Mouse (Mus musculus) A20 (cell line): Measurements from ENCODE around the gene Hist1h3i.
A peak's percentile ranks its signal among the peaks of the same experiment; 100 is the strongest.

Source experiments
- DNase-seq: peaks from one replicate; pipeline ENCODE4 v3.0.0-alpha.2; 2011; ENCODE audit warnings: low read depth, low spot score

Hist1h3i gene

DNA sequence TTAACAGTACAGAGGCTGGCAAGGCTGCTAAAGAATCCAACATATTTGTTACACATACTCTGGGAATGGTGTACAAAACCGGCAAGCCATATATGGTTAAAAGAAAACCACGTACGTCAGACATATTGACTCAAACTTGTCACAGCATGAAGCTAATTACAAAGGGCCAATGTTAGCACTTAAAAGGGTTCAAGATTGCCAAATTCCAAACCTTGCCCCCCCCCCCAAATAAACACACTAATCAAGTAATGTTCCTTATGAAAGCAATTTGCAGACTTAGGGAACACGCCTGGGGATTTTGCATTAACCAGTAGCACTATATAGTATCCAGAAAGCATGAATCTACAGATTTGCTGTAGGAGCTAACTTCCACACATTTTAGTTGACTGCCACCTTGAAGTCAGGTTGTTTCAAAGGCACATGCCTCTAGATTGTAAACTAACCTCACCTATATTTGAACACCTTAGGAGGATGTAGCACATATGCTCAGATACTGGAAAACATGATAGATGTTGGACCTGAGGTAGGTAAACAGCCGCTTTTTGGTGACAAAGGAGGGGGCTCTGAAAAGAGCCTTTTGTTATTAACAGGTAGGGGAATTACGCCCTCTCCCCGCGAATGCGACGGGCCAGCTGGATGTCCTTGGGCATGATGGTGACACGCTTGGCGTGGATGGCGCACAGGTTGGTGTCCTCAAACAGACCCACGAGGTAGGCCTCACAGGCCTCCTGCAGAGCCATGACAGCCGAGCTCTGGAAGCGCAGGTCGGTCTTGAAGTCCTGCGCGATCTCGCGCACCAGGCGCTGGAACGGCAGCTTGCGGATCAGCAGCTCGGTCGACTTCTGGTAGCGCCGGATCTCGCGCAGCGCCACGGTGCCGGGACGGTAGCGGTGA lies 562 bp downstream of the Hist1h3i start:
- peak; percentile 79 for DNase-seq

DNA sequence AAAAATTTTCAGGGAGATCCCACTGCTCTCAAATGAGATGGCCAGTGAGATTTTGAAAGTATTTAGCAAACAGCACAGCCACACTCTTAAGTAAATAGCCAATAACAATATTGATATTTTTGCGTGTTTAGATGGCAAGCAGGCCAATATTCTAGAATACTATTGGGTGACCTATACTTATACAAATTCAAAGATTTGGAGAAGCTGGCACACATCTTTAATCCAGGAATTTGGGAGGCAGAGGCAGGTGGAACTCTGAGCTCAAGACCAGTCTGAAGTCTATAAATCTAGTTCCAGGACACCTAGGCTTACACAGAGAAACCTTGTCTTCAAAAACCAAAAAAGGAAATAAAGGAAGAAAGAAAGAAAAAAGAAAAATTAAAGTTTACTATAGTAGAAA lies 1.5 kb downstream of the Hist1h3i start:
- peak; percentile 32 for DNase-seq

DNA sequence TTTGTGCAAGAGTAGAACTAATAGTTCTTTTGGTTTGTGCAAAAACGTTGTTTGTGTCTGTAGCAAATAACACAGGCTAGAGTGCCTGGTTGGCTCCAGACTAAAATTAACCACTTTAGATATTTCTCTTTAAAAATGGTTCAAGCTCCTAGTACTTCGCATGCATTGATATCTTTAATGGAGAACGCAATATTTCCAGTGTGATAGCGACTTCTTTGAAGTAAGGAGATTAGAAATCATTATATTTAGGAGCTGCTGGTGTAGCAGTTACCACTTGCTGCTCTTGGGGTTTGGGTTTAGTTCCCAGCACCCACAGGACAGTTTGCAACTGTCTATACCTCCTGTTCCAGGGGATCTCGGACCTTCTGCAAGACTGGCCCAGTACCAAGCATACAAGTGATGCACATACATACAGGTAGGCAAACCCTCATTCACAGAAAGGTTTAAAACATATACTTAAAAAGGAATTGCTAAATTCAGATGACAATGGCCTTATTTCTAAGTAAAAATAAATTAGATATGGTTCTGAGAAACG lies 2.1 kb downstream of the Hist1h3i start:
- DNase-seq: peak; percentile 67

DNA sequence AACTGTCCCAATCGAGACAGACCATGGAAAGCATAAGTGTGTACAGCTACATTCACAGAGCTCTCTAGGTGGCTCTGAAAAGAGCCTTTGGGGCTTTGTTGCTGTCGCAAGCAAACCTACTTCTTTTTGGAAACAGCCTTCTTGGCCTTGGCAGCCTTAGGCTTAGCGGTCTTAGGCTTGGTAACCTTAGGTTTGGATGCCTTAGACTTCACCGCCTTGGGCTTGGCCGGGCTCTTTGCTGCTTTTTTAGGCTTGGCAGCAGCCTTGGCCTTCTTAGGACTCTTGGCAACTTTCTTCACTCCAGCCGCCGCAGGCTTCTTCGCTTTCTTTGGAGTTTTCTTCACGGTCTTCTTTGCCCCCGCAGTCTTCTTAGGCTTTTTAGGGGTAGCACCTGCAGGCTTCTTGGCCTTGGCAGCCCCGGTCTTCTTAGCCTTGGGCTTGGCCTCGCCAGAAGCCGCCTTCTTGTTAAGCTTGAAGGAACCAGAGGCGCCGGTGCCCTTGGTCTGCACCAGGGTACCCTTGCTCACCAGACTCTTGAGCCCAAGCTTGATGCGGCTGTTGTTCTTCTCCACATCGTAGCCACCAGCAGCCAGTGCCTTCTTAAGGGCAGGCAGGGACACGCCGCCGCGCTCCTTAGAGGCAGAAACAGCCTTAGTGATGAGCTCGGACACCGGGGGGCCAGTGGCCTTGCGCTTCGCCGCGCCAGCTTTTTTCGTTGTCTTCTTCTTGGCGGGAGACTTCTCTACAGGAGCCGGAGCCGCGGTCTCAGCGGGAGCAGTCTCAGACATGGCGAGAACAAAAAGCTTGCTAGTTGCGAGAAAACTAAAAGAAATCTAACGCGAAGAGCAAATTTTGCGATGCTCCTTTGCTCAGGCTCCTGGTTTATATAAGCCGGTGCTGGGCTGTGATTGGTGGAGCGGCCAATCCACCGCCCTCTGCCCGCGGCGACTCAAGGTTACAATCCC lies 3.1 kb downstream of the Hist1h3i start, which contains the start of gene Hist1h1b:
Gene Hist1h1b, minus strand, starts transcription at position 859 of the 965 bp plus-strand sequence.
- peak; percentile 91 for DNase-seq

DNA sequence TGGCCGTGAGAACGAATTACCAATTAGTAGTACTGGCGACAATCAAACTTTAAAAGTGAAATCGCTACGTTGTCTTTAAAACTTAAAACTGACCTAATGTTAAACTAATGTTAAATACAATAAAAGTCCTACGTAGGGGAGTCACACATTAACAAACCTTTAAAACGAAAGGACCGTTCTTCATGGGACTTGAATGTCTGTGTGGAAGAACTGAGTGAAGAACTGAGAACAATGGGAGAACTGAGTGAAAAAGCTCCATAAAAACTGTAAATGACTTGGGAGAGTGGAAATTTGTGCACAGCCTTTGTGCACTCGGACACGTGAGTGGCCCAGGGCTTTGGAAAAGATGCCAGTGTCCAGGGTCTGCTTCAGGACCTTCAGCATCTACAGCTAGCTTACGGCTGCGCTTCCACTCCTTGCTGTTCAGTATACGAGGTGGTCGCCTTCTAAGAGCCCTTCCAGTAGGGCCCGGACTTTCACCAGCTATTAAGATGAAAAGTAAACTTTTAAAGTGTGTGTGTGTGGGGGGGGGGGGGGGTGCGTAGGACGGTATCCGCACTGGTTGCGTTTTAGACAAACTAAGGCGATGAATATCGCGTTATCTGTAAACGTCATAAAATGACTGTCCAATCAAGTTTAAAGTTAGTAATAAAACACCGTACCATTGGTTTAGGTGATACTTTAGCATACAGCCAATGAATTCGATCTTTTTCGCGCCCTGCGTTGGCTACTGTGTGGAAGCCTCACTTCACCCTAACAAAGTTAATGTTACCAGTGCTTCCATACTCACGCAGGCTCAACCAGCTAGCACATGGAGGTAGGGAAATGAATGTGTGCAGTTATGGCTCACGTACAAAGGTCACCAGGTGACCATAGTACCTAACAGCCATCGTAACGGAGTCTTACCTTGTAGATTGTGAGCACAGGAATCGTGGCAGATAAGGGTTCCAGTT lies 4.1 kb downstream of the Hist1h3i start:
- peak; percentile 92 for DNase-seq

DNA sequence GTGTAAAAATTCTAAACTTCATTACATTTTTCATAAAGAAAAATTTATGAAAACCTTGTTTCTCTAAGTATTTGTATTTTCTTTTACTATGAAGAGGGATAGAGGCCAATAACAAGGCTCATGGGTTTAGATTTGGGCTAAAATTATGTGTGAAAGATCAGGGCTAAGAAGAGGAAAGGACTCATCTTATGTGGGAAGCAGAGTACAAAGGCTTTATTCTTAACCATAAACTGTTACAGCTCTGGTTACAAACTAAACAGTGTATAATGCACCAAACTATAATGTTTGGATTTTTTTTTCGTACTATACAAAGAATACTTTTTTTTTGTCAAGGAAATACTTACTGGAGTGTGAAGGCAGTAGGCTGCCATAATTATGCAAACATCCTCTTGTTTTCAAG lies 27.5 kb downstream of the Hist1h3i start:
- peak; percentile 51 for DNase-seq

DNA sequence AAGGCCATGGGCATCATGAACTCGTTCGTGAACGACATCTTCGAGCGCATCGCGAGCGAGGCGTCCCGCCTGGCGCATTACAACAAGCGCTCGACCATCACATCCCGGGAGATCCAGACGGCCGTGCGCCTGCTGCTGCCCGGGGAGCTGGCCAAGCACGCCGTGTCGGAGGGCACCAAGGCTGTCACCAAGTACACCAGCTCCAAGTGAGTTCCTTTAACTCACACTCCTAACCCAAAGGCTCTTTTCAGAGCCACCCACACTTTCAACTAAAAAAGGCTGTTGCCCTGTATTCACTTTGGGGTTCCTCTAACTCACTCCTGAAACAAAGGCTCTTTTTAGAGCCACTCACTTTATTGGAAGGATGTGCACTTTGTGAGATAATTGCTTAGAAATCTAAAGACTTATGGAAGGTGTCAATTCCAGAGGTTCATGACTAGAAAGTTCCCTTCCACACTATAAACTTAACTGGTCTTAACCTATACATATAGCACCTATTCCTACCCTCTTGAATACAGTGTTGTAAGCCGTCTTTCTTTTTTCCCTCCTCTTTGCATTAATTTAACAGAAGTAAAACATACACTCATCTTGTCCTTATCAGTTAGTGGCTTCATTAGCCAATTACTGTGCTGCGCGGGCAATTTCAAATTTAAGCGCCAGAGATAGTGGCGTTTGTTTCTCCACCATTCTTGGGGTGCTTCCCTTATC lies 28.7 kb downstream of the Hist1h3i start:
- peak; percentile 76 for DNase-seq

DNA sequence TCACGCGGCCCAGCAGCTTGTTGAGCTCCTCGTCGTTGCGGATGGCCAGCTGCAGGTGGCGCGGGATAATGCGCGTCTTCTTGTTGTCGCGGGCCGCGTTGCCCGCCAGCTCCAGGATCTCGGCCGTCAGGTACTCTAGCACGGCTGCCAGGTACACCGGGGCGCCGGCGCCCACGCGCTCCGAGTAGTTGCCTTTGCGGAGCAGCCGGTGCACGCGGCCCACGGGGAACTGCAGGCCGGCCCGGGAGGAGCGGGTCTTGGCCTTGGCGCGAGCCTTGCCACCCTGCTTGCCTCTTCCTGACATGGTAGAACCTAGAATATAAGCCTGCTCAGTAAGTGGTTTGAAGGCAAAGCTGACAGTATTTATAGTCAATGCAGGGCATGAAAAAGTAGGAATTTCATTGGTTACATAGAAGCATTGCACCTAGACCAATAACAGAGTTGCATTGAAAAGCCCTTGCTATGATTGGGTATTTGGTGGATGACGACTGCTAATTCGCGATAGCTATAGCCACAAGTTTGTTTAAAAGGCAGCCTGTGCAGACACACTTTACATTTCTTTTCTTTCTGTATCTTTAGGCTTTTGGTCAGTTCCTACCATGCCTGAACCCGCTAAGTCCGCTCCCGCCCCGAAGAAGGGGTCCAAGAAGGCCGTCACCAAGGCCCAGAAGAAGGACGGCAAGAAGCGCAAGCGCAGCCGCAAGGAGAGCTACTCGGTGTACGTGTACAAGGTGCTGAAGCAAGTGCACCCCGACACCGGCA lies 29.5 kb downstream of the Hist1h3i start, which contains the start of the genes Hist1h2ak and Hist1h2bn:
Gene Hist1h2ak, minus strand, starts transcription at position 304 of the 762 bp plus-strand sequence.
Gene Hist1h2bn, plus strand, starts transcription at position 600 of the 762 bp plus-strand sequence.
- DNase-seq: peak; percentile 95

DNA sequence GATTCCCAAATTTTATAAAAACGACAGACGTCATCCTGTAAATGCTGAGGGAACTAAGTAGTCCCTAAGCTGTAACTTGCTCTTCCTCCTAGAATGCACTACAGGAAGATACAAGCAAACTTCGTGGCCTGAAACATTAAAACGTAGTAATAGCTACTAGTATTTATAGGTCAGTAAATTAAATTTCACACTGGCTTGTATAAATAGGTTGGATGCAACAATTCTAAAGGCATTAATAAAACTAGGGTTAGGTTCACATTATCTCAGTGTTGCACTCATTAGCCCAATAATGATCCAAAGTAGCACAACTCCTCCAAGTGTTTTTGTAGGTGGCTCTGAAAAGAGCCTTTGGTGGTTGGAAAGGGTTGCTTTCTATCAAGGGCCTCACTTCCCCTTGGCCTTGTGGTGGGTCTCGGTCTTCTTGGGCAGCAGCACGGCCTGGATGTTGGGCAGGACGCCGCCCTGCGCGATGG lies 30.1 kb downstream of the Hist1h3i start:
- DNase-seq: peak; percentile 77

DNA sequence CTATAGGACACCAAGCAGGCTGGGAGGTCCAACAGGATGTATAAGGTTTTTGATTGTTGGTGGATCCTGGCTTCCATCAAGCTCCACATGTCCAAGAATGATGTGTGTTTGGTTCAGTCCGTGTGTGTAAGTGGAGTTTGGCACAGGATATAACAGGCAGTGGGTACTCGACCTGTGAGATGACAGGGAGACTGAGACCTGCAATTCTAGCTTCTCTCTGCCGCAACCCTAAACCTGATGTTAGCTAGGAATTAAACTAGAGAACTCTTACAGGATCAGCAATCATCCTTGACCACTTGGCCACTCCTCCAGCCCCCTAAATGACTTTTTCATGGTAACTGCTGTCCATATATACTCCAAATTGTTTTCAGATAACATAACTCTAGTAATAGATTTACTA lies 30.8 kb downstream of the Hist1h3i start:
- DNase-seq: peak; percentile 48

DNA sequence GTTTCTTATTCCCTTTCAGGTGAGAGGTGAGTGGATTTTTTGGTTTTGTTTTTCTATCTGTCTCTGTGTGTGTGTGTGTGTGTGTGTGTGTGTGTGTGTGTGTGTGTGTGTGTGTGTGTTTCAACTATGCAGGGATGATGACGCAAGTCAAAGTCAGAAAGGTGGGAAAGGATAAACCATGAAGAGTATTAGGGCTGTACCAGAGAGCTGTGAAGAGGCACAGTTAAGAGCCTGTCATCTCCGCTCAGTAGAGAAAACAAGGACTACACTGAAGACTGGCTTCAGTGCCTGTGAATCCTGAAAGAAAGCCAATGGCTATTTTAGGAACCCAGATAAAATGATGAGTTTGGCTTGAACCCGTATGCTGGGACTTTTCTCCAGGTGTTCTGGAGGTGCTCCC lies 31.3 kb downstream of the Hist1h3i start:
- DNase-seq: no peak

DNA sequence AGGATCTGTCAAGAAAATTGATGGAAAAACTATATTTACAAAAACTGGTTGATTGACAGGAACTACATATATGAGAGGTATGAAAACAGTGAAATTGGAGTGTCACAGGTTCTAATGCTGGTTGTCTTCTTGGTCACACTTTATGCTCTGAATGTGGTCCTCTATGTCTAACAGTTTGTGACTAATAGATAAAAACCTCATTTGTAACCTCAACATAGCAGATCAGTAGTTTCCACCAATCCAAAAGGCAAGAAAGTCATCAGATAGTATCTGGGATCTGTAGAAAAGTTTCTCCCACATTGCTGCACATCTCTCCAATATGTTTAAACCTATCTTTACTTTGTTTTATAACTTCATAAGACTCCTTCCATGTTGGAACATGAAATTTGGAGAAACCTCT lies 31.8 kb downstream of the Hist1h3i start:
- peak; percentile 29 for DNase-seq

DNA sequence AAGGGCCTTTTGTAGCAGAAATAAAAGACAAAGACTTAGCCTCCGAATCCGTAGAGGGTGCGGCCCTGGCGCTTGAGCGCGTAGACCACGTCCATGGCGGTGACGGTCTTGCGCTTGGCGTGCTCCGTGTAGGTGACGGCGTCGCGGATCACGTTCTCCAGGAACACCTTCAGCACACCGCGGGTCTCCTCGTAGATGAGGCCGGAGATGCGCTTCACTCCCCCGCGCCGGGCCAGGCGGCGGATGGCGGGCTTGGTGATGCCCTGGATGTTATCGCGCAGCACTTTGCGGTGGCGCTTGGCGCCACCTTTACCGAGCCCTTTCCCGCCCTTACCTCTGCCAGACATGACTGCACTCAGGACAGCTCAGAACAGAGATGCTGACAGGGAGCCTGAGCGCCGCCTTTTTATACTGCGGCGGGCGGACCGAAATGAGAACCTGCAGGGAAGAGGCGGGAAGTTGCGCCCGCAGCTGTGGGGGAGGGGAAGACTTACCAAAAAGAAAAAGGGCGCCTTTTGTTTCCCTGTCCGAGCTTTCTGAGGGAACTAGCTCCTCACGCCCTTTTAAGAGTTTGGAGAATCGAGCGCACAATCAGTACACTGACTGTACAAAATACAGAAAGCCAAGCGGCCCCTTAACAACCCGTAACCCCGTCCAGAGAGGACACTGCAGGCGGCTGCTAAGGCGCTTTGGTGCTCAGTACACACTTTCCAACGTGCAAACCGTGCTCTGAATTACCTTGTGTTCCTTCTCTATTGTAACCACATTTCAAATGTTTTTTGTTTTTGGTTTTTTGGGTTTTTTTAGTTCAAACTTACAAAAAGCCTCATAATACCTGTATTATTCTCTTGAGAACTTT lies 32.8 kb downstream of the Hist1h3i start, which contains the start of gene Hist1h4k:
Gene Hist1h4k, minus strand, starts transcription at position 347 of the 859 bp plus-strand sequence.
- peak; percentile 95 for DNase-seq

DNA sequence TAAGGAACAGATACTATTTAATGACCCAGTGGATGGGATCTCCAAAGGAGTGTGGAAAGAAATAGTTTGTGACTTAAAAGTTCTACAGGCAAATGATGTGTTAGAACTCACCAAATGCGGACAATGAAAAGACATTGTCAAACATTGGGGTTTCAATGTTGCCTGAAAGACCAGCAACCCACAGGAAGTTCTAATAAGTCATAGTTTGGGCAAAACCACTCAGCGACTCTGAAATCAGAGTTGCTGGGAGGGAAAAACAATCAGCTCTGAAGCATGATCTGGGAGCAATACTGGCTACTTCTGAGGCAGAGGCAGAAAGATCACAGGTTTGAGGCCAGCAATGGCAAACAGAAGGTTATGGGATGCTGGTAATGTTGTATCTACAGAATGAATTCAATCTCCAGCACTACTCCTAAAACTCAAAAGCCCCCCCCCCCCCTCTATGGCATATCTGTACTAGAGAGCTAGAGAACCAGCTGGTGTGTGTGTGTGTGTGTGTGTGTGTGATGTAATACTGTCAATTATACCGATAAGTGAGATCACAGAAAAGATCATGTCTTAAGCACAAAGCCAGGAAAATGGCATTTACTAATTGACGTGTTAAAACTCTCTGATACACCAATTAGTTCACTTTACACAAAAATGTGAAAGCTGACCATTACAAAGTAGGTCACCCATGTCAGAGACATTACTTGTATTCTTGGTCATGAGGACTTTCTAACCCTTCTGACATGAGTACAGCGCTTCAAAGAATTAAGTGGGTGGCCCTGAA lies 33.6 kb downstream of the Hist1h3i start:
- DNase-seq: peak; percentile 72

DNA sequence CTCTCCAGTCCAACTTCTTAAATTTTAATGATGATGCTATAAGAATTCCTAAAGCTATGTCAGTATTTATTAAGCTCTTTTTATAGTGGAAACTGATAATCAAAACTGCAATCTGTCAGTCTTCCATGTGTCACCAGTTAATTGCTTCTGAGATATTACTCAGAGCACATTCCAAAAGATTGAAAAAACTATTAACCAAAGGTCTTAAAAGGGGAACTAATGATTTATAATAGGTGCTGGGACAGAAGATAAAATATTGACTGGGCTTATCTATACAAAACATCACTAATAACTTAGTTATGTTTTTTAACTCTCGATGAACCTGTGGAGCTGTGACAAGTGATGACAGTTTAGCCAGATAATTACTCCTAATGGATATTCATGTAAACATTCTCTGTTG lies 38.2 kb downstream of the Hist1h3i start:
- DNase-seq: no peak

DNA sequence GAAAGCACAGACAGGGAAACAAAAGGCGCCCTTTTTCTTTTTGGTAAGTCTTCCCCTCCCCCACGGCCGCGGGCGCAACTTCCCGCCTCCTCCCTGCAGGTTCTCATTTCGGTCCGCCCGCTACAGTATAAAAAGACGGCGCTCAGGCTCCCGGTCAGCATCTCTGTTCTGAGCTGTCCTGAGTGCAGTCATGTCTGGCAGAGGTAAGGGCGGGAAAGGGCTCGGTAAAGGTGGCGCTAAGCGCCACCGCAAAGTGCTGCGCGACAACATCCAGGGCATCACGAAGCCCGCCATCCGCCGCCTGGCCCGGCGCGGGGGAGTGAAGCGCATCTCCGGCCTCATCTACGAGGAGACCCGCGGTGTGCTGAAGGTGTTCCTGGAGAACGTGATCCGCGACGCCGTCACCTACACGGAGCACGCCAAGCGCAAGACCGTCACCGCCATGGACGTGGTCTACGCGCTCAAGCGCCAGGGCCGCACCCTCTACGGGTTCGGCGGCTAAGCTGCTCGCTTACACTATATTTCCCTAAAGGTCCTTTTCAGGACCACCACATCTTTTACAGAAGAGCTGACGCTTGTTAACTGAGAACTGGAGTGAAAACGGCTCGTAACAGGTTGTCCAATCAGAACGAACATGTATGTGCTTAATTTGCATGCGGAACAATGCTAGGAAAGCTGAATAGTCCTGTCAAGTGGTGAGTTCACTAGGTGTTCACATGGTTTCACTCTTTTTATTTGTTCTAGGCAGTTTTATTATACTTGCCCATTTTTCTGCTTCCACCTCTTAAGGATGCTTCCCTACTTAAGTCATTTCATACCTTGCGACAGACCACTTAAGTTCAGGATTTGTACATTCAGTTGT lies 48.0 kb downstream of the Hist1h3i start, which contains the start of gene Hist1h4j:
Gene Hist1h4j, plus strand, starts transcription at position 159 of the 862 bp plus-strand sequence.
- DNase-seq: peak; percentile 94
